Mouse (Mus musculus) embryonic facial prominence, embryonic 15.5 days (tissue): Measurements from ENCODE around the gene Cfap44. TPM values are rescaled to one million over a fixed set of nuclear protein-coding genes. Genes with fewer than 3 reads are reported as not detected.
A peak's percentile ranks its signal among the peaks of the same experiment; 100 is the strongest.

ENCODE experiments used
- ATAC-seq: fragments of 200-750 bp; cut with Nextera tagmentation; 2 replicates; pipeline ENCODE4 v1.8.0; 2017; ENCODE audit warnings: low read depth, moderate TSS enrichment; ENCODE audit not compliant: insufficient number of reproducible peaks, low FRiP score, low TSS enrichment
- H3K27ac ChIP-seq: fragments of 300-500 bp; sonication (generic); replicated peaks from 2 replicates; pipeline ENCODE4 v1.5.1; 2015; ENCODE audit warnings: mild to moderate bottlenecking, inconsistent platforms
- H3K27me3 ChIP-seq: fragments of 300-500 bp; sonication (generic); 2 replicates; pipeline ENCODE4 v1.6.1; 2015; ENCODE audit warnings: inconsistent platforms
- H3K36me3 ChIP-seq: fragments of 300-500 bp; sonication (generic); 2 replicates; pipeline ENCODE4 v1.6.1; 2015; ENCODE audit warnings: mild to moderate bottlenecking, inconsistent platforms
- H3K4me1 ChIP-seq: fragments of 300-500 bp; sonication (generic); 2 replicates; pipeline ENCODE4 v1.6.1; 2015; ENCODE audit warnings: inconsistent platforms
- H3K4me2 ChIP-seq: fragments of 300-500 bp; sonication (generic); replicated peaks from 2 replicates; pipeline ENCODE4 v1.6.1; 2015; ENCODE audit warnings: mild to moderate bottlenecking, inconsistent platforms
- H3K4me3 ChIP-seq: fragments of 300-500 bp; sonication (generic); replicated peaks from 2 replicates; pipeline ENCODE4 v1.5.1; 2015; ENCODE audit warnings: mild to moderate bottlenecking, inconsistent platforms
- H3K9ac ChIP-seq: fragments of 300-500 bp; sonication (generic); 2 replicates; pipeline ENCODE4 v1.6.1; 2015; ENCODE audit warnings: inconsistent platforms
- H3K9me3 ChIP-seq: fragments of 300-500 bp; sonication (generic); replicated peaks from 2 replicates; pipeline ENCODE4 v1.6.1; 2016; ENCODE audit warnings: inconsistent platforms
- WGBS: fragments of 180-500 bp; shearing (Covaris S2); methylation state at CpG from one replicate; pipeline ENCODE4 v1.1.7; 2015; 5-methylcytosine and 5-hydroxymethylcytosine counted together
- polyA plus RNA-seq: library from polyadenylated mRNA; unstranded; fragments of >200 nt; fragmentation: Nextera tagmentation; extraction: Ambion mirVana; gene quantifications from 2 replicates; pipeline ENCODE4 v1.2.1, GENCODE M21; 2015

Gene Cfap44
- polyA plus RNA-seq, 1 experiment from 2014 or later = 5.3 TPM

DNA sequence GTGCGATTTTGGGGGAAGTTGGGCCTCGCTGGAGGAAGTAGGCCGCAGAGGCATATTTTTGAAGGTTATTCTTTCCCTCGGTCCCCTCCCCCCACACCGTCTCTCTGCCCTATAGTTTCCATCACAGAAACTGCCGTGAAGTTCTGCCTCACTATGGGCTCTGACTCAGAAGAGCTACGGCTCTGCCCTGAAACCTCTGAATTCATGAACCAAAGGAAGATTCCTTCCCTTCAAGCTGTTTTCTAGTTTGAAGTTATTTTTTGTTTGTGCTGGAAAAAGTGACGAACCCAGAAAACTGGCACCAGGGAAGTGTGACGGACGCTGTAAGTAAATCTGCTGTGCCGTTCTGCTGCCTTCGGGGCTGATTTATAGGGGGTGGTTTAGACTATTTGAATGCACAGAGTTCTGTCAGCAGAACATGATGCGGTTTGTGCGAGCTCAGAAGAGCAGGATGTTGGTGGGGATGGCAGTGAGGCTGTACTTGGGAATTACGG, 102.4 kb downstream of the Cfap44 start:
- peaks cover 29% of the 10 kb centered on the region for H3K4me1 ChIP-seq
- ATAC-seq = no peak
- peak overlapping the region; percentile 83 for H3K27ac ChIP-seq
- H3K9ac ChIP-seq = no peak overlapping the region
- H3K36me3 ChIP-seq = peaks cover 95% of the 10 kb centered on the region
- H3K4me2 ChIP-seq = no peak overlapping the region
- H3K9me3 ChIP-seq = no peaks in the 10 kb centered on the region
- H3K27me3 ChIP-seq = no peaks in the 10 kb centered on the region
- WGBS = 67% methylated on average over 15 of the region's 15 CpGs
- no peak overlapping the region for H3K4me3 ChIP-seq

DNA sequence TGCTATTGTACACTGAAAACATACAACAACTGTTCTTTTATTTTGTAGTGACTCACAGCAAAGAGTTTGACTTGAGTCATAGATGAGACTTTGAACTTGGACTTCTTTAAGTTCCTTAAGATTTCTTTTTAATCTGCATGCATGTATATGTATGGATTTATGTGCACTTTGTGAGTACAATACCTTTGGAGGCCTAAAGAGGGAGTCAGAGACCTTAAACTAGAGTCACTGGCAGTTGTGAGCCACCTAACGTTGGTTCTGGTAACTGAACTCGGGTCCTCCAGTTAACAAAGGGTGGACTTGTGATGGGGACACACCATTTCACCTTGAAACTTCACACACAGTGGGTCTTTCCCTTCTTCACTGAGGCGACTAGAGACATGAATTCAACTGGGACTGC, 103.9 kb downstream of the Cfap44 start:
- no peak overlapping the region for H3K9ac ChIP-seq
- H3K4me3 ChIP-seq = no peak overlapping the region
- 92% methylated on average over 3 of the region's 3 CpGs for WGBS
- H3K27ac ChIP-seq = no peak overlapping the region
- no peak overlapping the region for H3K4me2 ChIP-seq
- H3K36me3 ChIP-seq = peaks cover 95% of the 10 kb centered on the region
- peaks cover 32% of the 10 kb centered on the region for H3K4me1 ChIP-seq
- no peaks in the 10 kb centered on the region for H3K27me3 ChIP-seq
- no peak for ATAC-seq
- H3K9me3 ChIP-seq = no peaks in the 10 kb centered on the region

DNA sequence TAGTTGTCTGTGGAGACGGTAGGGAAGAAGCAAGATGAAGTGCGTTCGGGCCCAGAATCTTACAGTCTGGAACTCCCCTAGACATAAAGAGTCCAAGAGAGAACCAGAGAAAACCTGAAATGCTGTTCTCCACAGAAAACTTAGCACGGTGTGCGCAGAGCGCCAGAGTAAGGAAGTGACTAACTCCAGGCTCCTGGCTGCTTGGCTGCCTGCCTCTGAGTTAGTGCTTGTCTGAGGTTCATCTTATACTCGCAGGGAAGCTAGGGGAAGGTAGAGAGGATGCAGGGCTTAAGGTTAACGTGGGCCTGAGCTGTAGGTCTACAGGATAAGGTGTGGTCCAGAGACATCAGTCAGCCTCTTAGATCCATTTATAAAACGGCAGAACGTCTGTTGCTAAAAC, 107.2 kb downstream of the Cfap44 start:
- peaks cover 84% of the 10 kb centered on the region for H3K36me3 ChIP-seq
- H3K9me3 ChIP-seq = no peaks in the 10 kb centered on the region
- H3K27ac ChIP-seq = no peak overlapping the region

DNA sequence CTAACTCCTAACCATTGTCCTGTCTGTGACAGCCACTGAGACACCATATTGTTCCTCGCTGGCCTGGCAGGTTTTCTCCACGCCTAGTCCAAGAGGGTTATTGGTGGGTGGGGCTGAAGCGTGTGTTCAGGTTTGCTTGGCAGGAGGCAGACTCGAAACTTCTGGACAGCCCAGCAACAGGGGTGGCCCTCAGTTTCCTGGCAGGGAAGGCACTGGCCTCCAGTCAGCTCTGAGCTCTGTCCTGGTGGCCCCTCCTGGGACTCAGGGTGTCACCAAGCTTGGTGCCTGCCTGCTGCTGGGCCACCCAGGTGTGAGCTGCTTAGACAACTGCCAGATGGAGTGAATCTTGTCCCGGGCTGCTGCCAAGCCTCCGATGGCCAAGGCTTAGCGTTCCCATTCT, 107.7 kb downstream of the Cfap44 start:
- H3K36me3 ChIP-seq = peaks cover 79% of the 10 kb centered on the region
- no peaks in the 10 kb centered on the region for H3K27me3 ChIP-seq
- H3K27ac ChIP-seq = 0 out of 2 replicates have a peak overlapping the region, but pooled peaks have one; percentile 36
- H3K9ac ChIP-seq = no peak overlapping the region
- no peak overlapping the region for H3K4me2 ChIP-seq
- H3K9me3 ChIP-seq = no peaks in the 10 kb centered on the region
- no peak overlapping the region for H3K4me3 ChIP-seq
- ATAC-seq = no peak
- H3K4me1 ChIP-seq = peaks cover 22% of the 10 kb centered on the region
- 73% methylated on average over 7 of the region's 7 CpGs for WGBS

More for the DNA sequence above, 107.2 kb downstream of the Cfap44 start:
- 89% methylated on average over 10 of the region's 10 CpGs for WGBS
- H3K4me3 ChIP-seq = no peak overlapping the region
- ATAC-seq = no peak
- H3K4me2 ChIP-seq = no peak overlapping the region
- no peak overlapping the region for H3K9ac ChIP-seq
- H3K4me1 ChIP-seq = peaks cover 17% of the 10 kb centered on the region
- no peaks in the 10 kb centered on the region for H3K27me3 ChIP-seq

DNA sequence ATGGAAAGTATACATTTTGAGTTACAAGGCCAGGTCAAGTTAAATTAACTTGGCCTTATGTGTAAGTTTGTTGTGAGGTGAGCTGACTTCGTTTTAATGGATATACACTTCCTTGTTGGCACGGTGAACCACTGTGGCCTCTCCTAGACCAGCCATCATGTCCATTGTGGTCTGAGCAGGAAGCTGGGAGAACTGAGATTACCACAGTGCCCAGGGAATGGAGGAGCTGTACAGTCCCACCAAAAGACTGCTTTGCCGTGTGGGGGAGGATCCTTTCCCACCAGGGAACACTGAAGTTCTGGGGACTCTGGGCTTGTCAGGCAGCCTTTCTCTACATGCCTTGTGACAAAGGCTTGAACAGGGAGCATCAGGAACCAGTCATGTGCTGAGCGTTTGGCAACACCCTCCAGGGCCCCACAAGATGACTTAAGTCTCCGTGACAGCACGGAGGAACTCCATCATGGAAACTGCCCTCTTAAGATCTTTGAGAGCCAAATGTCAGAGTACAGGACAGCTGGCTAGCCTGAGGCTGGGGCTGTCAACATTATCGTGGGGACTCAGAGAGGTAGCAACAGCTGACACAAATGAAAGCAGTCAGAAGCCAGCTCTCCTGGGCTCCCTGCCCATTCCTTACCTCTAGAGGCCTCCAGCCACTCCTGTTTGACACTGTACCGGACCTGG, 108.4 kb downstream of the Cfap44 start:
- Histone ChIP-seq H3K9ac (no peak overlapping the region), H3K27me3 (no peaks in the 10 kb centered on the region), H3K27ac (peak overlapping the region; percentile 55; the same call in 1 of the 2 replicates), H3K4me2 (no peak overlapping the region), H3K36me3 (peaks cover 73% of the 10 kb centered on the region), H3K4me3 (no peak overlapping the region), H3K4me1 (peaks cover 29% of the 10 kb centered on the region), H3K9me3 (no peaks in the 10 kb centered on the region)
- ATAC-seq = 0 out of 2 replicates have a peak, but pooled peaks have one; percentile 41
- 38% methylated on average over 8 of the region's 8 CpGs for WGBS

DNA sequence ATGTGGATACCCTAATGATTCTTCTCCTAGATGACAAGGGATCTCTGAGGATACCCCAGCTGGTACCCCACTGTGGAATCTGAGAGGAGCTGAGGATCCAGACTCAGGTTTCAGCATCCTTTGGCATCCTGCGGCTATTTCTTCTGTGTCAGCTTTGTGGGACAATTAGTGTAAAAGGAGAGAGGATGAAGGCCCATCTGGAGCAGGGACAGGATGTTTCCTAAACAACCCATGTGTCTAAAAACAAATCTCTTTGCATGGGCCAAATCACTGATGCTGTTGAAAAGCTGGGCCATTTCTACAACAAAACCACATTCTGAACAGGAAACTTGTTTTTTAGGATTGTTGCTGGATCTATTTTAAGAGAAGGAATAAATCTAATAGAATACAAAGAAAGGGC, 110.6 kb downstream of the Cfap44 start:
- H3K9me3 ChIP-seq = no peaks in the 10 kb centered on the region
- no peak for ATAC-seq
- H3K4me1 ChIP-seq = peaks cover 49% of the 10 kb centered on the region

DNA sequence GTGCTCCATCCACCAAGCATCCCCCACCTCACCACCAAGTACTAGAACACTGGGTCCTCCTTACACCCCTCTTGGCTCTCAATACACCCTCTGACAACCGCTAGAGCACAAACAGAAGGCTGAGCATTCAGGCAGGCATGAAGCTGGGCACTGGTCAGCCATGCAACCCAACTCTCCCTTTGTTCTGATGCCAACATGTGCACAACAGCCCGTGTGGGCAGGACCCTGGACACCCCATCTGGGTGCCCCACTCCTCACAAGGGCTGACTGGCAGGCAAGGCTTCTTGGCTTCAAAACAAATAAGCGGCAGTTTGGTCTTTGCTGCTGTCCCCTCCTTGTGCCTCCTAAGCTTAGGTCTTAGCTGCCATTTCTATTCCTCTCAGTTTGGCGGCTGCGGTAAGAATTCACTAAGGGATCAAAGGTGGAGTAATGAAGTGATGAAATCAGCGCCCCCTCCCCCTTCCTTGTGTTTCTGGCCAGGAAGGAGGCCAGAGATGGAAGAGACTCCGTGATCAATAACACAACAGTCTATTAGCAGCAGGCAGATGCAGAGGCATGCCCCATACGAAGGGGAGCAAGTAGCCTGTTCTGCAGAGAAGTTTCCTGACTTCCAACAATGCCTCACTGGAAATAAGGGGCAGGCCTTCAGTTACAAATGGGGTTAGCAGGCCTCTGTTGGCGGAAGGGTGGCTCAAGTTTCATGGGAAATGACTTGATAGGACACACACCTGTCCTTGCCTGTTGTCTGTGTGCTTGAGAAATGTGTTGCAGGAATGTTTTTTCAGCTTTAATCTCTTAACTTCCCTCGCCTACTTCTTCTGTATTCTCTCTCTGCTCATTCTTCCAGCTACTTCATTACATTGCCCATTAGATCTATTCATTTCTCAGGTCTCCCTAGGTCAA, 112.7 kb downstream of the Cfap44 start:
- no peak overlapping the region for H3K9ac ChIP-seq
- H3K4me1 ChIP-seq = peaks cover 57% of the 10 kb centered on the region
- peak; percentile 13; the same call in 1 of the 2 replicates for ATAC-seq

More for the DNA sequence above, 110.6 kb downstream of the Cfap44 start:
- WGBS = 46% methylated on average over 1 of the region's 1 CpGs
- no peak overlapping the region for H3K9ac ChIP-seq
- no peaks in the 10 kb centered on the region for H3K27me3 ChIP-seq
- no peak overlapping the region for H3K4me2 ChIP-seq
- H3K36me3 ChIP-seq = peaks cover 53% of the 10 kb centered on the region
- H3K27ac ChIP-seq = peak overlapping the region; percentile 61; the same call in 1 of the 2 replicates
- no peak overlapping the region for H3K4me3 ChIP-seq

DNA sequence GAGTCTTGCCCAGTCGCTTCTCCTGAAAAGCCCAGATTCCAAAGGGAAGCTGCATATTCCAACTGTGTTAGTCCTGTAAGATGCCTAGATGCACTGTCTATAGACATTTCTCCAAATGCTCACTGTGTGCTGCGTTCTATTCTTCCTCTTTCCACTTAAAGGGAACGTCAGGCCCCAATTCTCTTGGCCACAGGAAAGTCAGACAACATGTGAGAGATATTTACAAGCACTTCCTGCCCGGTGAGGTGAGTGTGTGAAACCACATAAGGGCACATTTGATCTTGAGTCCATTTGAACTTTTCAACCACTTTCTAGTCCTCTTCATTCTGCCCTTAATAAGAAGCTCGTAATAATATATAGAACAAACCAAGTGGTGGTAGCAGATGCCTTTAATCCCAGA, 113.4 kb downstream of the Cfap44 start:
- peak overlapping the region; percentile 85 for H3K27ac ChIP-seq
- WGBS = 65% methylated on average over 5 of the region's 5 CpGs
- no peaks in the 10 kb centered on the region for H3K9me3 ChIP-seq
- no peak overlapping the region for H3K9ac ChIP-seq
- peaks cover 40% of the 10 kb centered on the region for H3K36me3 ChIP-seq
- H3K27me3 ChIP-seq = no peaks in the 10 kb centered on the region
- H3K4me2 ChIP-seq = no peak overlapping the region
- H3K4me1 ChIP-seq = peaks cover 57% of the 10 kb centered on the region
- no peak for ATAC-seq
- no peak overlapping the region for H3K4me3 ChIP-seq

More for the DNA sequence above, 112.7 kb downstream of the Cfap44 start:
- WGBS = 41% methylated on average over 10 of the region's 10 CpGs
- Histone ChIP-seq H3K4me2 (no peak overlapping the region), H3K27ac (peak overlapping the region; percentile 85), H3K27me3 (no peaks in the 10 kb centered on the region), H3K36me3 (peaks cover 39% of the 10 kb centered on the region), H3K9me3 (no peaks in the 10 kb centered on the region), H3K4me3 (no peak overlapping the region)

DNA sequence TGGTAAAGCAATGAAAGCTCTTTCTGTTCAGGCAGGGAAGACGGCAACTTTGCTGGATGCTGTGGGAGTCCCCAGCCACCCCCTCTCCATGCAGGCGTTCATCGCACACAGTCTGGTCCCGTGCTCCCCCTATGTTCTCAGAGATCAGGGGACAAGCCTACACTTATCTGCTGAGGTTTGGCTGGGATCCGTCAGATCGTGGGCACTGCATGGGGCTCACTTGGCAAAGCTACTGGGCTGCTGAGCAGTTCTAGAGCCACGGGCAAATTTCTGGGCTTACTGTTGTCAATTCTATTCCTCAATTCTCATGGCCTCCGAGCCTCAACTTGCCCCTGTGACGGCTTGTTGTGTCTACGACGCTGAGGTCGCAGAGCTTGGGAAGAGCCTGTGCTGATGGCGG, 114.2 kb downstream of the Cfap44 start:
- H3K27ac ChIP-seq = peak overlapping the region; percentile 89
- no peak for ATAC-seq
- no peak overlapping the region for H3K4me2 ChIP-seq
- no peak overlapping the region for H3K9ac ChIP-seq
- no peak overlapping the region for H3K4me3 ChIP-seq
- H3K9me3 ChIP-seq = no peaks in the 10 kb centered on the region
- H3K4me1 ChIP-seq = peaks cover 51% of the 10 kb centered on the region
- 62% methylated on average over 13 of the region's 13 CpGs for WGBS
- H3K27me3 ChIP-seq = no peaks in the 10 kb centered on the region
- peaks cover 38% of the 10 kb centered on the region for H3K36me3 ChIP-seq

DNA sequence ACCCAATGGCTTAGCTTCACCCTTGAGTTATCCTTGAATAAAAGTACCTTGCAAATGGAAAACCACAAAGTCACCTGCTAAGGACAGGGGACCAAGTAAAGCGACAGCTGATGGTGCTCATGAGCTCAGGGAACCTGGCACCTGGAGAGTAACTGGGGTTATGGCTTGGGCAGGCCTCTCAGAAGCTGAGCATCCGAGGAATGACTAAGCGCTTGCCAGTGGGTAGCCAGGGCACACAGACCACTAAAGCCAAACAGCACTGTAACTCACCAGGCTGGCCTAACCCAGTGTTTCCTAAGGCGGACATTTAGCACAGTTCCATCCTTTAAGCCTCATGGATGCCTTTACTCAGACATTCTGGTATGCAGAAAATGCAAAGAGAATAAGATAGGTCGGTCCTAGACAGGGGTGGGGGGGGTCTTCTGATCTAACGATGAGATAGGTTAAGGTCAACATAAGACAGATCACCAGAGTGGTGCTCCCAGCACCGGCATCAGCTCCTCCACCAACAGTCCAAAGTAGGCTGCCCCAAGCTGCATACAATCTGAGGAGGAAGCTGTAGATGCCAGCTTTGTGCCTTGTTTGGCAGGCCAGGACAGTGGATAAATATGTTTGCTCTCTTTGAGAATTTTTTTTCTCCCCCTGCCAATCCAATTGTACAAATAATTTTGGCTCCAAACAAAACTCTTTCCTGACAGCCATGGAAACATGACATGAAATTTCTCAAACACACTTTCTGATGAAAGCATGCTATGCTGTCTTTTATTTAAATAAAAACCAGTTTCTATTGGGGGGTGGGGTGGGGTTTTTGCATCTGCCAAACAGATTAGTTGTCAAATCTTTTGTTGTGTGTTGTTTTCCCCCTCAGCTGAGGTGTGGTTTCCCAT, 115.1 kb downstream of the Cfap44 start:
- Histone ChIP-seq H3K27me3 (no peaks in the 10 kb centered on the region), H3K9me3 (no peaks in the 10 kb centered on the region), H3K9ac (no peak overlapping the region), H3K4me2 (no peak overlapping the region), H3K4me3 (no peak overlapping the region), H3K36me3 (peaks cover 37% of the 10 kb centered on the region), H3K4me1 (peaks cover 51% of the 10 kb centered on the region), H3K27ac (peak overlapping the region; percentile 89)
- no peak for ATAC-seq
- WGBS = 50% methylated on average over 7 of the region's 7 CpGs
